Mouse (Mus musculus): ENCODE results near the gene 1700029P11Rik.

1700029P11Rik gene

DNA sequence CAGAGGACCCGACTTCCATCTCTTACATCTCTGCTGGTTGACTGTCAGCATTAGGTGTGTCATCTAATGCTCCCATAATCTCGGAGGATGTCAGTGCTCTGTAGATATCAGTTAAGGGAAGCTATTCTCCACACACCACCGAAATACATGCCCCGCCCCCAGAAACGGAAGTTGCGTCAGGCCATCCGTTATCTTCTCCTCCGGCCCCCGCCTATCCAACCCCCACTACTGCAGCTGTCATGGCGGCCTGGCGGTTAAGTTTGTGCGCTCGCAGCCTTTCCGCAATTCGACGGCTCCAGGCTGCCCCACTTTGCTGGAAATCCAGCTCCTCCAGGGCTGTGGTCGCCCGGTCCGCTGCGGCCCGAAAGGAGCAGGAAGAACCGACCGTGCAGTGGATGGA, at the start of gene 1700029P11Rik:
Gene 1700029P11Rik, plus strand, starts transcription at position 220 of the 400 bp plus-strand sequence.
- ATAC-seq (ENCODE audit: insufficient number of reproducible peaks, low FRiP score, low TSS enrichment) = no peak

DNA sequence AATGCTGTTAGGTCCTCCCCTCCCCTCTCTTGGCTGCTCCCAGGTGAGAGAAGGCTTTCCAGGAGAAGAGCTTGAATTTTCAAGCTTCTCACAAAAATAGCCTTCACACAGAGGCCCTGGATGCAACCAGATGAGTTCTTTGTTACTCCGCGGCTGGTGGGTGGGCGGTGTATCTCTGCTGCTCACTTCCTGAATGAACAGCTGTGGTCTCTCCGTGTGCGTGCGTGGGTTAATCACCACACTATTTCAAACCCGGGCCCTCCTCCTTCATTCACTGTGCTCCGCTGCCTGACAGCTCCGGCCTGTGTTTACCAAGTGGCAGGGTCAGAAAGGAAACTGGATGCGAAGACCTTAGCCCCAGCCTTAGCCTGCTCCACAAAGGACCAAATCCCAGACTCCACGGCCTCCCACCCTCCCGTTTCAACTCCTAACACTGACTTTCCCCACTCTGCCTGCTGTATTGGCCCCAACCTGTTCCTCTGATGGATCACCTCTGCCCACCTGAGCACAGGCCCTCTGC, 47.3 kb upstream of the 1700029P11Rik start:
- ATAC-seq (ENCODE audit: insufficient number of reproducible peaks, low FRiP score, low TSS enrichment) = no peak

DNA sequence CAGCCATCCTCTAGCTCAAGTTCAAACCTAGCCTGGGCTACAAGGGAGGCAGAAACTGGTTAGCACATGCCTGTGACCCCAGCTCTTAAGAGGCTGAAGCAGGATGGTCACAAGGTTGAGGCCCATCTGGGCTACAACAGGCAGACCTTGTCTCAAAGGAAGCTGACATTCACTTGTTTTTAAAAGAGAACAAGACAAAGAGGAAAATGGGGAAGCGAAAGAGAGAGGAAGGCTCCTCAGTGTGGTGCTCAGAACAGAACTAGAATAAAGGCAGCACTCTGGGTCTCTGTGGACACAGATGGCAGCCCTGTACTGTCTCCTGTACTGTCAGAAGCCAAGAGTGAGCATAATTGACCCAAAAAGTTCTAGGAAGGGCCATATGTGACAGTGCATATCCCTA, 46.4 kb upstream of the 1700029P11Rik start:
- no peak for ATAC-seq (ENCODE audit: insufficient number of reproducible peaks, low FRiP score, low TSS enrichment)

DNA sequence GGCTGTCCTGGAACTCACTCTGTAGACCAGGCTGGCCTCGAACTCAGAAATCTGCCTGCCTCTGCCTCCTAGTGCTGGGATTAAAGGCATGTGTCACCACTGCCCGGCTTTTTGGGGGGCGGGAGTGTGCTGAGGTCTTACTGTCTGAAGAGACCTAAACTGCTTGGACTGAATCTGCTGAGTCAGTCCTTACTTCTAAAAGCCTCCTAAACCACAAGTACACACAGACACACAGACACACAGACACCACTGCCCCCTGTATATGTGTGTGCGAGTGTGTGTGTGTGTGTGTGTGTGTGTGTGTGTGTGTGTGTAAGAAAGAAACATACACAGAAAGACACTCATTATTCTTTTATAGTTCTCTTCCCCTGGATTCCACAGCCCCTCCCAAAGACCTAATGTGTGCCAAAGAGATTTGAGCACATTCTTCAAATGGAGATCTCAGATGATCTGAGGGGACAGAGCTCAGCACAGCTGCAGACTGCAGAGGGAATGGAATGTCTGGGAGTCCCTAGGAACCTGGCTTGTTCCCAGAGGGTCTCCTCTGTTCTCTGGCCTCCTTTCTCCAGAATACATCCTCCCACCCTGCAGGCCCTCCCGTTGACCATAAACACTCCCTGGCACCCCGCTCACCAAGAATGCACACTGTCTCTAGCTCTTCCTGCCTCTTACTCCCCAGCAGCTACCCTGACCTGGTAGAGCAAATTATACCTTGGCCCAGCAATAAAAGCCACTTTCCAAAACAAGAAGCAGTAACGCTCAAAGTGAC, 44.3 kb upstream of the 1700029P11Rik start:
- no peak for ATAC-seq (ENCODE audit: insufficient number of reproducible peaks, low FRiP score, low TSS enrichment)

DNA sequence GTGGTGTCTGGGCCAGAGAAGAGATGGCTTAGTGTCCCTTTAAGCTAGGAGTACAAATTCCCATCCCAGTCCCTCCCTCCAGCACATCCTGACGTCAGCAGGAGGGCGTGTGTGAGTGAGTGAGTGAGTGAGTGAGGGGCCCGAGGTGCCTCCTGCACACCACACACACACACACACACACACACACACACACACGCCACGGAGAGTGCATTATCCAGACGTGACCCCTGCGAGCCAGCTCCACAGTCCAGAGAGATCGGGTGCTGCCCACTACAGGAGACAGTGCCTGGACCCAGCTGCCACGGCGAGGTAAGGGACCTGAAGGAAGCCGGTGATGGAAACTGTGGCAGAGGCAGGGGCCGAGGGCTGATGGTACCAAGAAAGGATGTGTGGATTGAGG, 43.7 kb upstream of the 1700029P11Rik start, which contains the start of gene Csdc2:
Gene Csdc2, plus strand, starts transcription at position 81 of the 400 bp plus-strand sequence.
- ATAC-seq (ENCODE audit: insufficient number of reproducible peaks, low FRiP score, low TSS enrichment) = peak; percentile 65

DNA sequence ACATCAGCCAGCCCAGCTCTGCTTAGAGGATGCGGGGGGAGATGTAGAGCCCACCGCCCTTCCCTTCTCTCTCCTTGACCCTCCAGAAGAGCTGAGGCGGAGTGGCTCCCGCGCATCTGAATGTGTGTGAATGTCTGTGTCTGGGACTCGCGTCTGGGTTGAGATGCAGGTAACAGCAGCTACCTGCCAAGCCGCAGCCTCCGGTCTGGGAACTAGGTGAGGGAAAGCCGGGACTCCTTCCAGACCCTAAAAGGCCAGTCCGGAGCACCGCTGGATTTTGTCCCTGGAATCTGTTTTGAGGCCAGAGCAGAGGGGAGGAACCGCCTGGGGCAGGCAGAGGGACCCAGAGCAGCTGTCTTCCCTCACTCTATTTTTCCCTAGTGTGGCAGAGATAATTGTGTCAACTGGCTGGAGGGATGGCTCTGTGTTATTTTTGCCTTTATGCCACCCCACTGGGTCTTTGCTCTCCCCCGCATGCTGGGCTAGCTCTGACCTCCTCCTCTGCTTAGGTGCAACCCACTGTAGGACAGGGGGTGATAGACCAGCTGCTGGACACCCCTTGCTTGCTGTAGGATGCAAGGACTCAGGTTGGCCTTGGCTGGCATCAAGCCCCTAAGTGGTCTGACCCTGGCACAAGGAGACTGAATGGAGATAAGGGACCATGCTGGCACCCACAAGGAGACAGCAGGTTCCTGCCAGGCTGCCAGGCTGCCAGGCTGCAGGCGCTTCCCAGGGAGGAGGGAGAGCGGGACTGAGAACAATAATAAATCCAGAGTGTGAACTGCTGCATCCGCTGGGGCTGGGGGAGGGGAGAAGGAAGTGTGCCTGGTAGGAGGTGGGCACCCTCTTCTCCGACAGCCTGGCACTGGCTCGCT, 43.0 kb upstream of the 1700029P11Rik start:
- ATAC-seq (ENCODE audit: insufficient number of reproducible peaks, low FRiP score, low TSS enrichment) = peak; percentile 28; the same call in 1 of the 2 replicates

DNA sequence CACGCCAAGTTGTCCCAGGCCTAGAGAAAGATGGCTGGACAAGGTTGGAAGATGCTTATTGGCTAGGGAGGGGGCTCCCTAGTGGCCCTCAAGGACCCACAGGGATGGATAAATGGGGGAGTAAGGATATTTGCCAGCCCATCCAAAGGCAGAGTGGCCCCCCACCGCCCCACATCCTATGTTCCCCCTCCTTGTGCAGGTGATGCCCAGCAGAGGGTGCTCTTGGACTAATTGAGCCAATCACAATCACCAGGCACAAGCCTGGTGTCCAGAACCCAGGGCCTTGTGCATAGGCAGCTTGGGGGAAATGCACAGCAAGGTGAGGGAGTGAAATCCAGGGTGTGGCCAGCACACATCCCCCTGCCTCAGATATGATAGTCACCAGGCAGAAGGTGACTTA, 42.1 kb upstream of the 1700029P11Rik start:
- no peak; the same call in 1 of the 2 replicates for ATAC-seq (ENCODE audit: insufficient number of reproducible peaks, low FRiP score, low TSS enrichment)

DNA sequence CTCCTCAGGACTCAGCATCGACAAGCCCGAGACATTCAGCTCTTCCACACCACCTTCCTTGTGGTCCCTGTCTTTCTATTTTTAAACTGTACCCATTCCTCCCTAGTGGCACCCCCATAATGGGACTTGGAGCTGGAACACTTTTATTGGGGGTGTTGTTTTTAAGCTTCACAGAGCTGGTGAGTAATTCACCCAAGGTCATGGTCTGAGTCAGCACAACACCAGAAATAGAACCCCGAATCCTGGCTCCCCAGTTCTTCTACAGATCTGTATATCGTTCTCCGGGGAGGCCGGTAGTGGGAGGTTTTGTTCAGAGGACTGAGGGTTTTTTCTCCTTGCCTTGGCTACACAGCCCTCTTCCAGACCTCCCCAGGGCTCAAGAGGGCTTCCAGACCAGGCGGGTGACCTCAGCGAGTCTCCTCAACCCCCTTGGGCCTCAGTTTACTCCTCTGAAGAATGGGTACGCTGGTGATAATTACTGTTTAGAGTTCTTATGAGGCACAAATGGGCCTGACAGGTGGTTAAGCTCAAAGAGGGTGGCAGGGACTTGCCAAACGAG, 41.1 kb upstream of the 1700029P11Rik start:
- ATAC-seq (ENCODE audit: insufficient number of reproducible peaks, low FRiP score, low TSS enrichment) = no peak

DNA sequence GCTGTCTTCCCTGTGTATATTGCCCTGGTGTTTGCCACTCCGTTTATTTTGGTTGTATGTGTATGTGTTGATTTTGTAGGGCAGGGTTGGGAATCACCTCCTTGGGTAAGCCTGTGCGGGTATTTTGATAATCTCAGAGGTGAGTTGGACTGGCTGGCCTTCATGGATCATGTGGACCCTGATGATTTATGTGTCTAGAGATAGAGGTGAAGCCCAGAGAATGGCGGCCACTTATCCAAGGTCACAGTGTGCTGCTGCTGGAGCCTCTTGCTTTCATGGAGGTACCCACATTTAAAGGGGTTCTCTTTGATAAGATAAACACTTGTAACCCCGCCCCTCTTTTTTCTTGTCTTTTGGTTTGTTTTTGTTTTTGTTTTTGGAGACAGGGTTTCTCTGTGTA, 40.6 kb upstream of the 1700029P11Rik start:
- no peak for ATAC-seq (ENCODE audit: insufficient number of reproducible peaks, low FRiP score, low TSS enrichment)

DNA sequence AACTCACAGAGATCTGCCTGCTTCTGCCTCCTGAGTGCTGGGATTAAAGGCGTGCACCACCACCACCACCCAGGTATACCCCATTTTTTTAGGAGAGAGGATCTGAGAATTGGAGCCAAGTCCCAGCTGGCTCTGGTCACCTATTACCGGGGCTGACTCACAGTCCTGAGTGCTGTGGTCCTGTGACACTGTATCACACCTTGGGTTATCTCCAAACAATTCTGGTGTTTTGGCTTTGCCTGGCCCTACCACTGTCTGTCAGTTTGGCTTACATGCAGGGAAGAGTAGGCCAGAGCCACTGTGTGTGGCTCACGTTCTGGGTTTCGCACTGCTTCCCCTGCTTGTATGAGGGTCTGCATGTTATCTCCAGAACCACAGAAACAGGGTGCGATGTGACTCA, 40.1 kb upstream of the 1700029P11Rik start:
- ATAC-seq (ENCODE audit: insufficient number of reproducible peaks, low FRiP score, low TSS enrichment) = no peak

DNA sequence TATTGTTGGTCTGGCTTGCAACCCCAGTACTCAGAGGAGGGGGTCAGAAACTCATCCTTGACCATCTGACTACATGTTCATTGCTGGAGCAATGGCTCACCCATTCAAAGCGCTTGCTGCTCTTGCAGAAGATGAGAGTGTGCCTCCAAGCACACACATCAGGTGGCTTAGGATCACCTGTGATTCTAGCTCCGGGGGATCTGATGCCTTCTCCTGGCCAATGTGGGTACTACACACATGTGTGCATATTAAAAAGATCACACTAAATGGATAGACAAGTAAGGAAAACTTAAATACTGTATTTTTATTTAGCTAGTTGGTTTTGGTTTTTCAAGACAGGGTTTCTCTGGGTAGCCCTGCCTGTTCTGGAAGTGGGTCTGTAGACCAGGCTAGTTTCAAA, 39.3 kb upstream of the 1700029P11Rik start:
- no peak for ATAC-seq (ENCODE audit: insufficient number of reproducible peaks, low FRiP score, low TSS enrichment)

DNA sequence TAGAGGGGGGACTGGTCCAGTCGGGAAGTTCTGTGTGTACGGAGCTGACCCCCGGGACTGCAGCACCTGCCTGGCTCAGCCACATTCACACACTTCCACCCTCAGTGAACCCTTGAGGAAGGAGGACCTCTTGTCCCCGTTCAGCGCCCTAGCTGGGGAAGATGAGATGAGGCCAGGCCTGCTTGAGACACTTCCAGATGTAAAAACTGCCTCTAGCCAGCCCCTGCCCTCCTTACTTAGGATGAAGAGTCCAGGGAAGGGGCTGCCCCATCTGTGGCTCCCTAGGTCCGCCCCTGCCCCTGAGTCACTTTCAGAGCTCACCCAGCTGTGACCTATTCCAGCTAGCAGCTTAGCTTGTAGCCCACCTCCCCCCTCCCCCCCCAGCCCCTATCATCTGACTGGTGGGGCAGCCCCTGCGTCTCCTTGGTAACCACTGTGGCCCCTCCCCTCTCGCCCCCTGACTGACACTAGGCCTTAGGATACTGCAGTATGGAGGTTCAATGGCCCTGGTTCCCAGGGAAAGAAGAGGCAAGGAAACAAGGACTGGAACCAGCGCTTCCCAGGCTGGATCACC, 37.1 kb upstream of the 1700029P11Rik start:
- ATAC-seq (ENCODE audit: insufficient number of reproducible peaks, low FRiP score, low TSS enrichment) = no peak

DNA sequence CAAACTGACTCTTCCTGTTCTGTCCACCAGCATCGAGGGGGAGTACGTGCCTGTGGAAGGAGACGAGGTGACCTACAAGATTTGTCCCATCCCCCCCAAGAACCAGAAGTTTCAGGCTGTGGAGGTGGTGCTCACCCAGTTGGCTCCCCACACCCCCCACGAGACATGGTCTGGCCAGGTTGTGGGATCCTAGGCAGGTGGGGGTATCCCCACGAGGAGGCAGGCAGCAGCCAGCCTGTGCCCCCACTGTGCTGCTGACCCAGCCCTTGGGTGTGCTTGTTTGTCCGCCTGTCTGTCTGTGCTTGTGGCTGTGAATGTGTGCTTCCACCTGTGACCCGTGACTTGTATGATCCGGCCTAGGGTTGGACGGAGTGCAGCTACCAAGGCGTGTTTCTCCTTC, 31.3 kb upstream of the 1700029P11Rik start:
- no peak for ATAC-seq (ENCODE audit: insufficient number of reproducible peaks, low FRiP score, low TSS enrichment)

DNA sequence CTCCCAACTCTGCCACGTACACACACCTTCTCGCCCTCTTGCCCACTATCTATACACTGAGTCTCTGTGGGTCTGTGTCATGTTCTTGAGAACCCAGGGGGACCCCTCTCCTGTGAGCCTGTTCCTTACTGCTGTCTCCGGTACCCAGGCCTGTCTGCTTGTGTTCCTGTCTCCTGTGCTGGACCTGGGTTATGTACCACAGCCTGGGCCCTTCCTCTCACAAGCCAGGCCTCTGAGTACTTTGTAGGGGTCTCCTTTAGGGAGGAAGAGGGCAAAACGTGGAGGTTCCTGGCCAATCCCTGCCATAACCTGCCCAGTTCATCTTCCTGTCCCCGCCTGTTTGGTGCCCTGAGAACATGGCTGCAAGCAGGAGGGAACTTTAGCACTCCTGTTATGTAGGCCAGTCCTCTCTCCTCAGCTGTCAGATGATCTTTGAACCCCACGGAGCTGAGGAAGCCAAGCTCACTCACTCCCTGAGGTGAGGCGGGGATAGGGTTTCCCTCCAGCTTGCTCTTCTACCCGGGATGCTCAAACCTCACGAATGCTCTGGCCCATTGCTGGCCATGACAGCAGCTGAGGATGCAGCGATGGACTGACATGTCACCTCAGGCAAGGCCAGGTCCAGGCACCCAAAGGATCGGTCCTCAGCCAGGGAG, 30.7 kb upstream of the 1700029P11Rik start:
- ATAC-seq (ENCODE audit: insufficient number of reproducible peaks, low FRiP score, low TSS enrichment) = no peak

DNA sequence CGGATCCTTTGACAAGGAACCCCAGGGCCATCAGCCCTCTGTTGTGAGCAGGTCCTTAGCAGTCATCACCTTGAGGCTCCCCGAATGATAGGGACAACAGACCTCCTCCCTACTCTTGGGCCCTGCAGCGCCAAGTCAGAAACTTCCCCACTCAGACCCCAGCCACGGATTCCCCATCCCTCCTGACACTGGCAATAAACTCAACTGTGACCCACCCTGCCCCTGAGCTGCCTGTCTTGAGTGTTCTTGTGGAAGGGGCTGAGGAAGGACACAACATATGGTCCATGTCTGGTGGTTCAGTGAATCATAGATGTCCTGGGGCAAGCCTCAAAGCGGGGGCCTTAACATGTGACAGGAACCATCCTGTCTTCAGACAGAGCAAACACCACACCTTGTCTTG, 29.6 kb upstream of the 1700029P11Rik start:
- ATAC-seq (ENCODE audit: insufficient number of reproducible peaks, low FRiP score, low TSS enrichment) = no peak

DNA sequence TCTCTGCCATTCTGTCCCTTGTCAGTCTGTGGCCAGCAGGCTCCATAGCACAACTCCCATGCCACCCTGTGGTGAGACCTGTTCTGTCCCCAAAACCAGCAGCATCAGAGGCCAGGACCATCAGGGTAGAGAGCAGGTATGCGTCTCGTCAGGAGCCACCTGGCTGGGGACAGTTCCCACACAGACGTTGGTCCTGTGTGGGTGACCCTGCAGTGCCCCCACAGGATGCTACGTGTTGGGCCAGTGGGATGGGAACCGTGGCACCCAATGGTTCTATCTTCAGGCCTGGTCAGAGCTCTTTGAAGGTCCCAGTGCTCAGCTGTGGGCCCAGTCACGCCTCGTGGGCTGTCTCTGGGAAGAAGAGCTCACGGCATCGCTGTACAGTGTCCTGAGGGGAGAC, 29.2 kb upstream of the 1700029P11Rik start:
- no peak for ATAC-seq (ENCODE audit: insufficient number of reproducible peaks, low FRiP score, low TSS enrichment)

DNA sequence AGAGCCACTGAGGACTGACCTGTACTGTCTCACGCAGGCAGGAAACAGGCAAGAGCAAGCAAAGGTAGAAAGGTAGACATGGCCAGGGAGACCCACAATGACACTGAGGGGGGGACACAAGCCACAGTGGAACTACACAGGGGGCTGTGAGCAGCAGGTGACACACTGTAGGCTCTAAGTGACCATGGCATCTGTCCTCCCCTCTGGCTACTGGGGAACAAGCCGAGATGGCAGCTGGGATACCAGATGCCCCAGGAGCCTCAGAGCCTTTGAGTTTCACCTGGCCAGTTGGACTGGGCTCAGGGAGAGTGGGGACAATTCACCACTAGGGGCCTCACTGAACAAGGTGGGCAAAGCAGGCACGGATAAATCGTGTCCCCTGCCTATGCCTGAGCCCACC, 28.0 kb upstream of the 1700029P11Rik start:
- ATAC-seq (ENCODE audit: insufficient number of reproducible peaks, low FRiP score, low TSS enrichment) = no peak

DNA sequence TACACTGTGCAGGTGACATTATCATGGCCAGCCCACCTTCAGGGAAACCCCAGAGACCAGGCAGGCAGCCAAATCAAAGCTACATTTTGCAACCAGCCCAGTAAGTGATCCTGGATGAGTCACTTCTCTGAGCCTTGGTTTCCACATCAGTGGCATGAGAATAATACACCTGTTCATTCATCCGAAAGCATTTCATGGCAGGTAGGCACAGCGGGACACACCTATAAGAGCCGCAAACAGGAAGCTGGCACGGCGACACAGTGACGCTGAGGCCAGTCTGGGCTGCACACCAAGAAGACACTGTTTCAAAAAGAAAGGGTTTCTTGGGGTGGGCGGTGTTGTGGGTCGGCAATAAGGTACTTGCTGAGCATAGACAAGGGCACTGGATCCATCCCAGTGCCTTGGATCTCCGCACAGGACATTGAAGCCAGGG, 26.2 kb upstream of the 1700029P11Rik start:
- no peak for ATAC-seq (ENCODE audit: insufficient number of reproducible peaks, low FRiP score, low TSS enrichment)

DNA sequence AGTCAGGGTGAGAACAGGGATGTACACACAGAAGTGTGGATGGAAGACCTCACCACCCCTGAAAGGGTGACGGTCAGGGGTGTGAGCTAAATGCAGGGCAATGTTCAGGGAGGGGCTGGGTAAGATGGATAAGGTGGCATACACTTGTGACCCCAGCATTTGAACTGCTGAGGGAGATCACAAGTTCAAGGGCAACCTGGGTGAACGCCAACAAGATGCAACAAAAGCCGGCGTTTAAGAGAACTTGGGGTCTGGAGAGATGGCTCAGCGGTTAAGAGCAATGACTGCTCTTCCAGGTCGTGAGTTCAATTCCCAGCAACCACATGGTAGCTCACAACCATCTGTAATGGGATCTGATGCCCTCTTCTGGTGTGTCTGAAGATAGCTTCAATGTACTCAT, 25.6 kb upstream of the 1700029P11Rik start:
- ATAC-seq (ENCODE audit: insufficient number of reproducible peaks, low FRiP score, low TSS enrichment) = no peak

DNA sequence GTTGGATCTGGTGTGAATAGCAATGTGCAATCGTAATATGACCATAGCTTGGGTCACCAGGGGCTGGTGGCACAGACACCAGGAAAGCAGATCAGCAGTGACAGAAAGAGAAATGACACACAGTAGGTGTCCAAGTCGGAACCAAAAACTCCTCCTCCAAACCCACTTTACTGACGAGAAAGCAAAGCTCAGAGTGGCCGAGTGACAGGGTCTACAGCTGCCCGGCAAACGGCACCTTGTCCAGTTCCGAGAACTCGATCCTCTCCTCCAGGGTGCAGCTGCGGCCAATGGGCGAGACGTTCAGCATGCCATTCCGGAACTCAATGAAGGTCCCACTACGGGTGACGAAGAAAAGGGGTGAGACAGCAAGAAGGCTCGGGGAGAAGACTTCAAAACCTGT, 24.9 kb upstream of the 1700029P11Rik start:
- ATAC-seq (ENCODE audit: insufficient number of reproducible peaks, low FRiP score, low TSS enrichment) = no peak
